Mouse (Mus musculus): ENCODE results near the gene Mical3.

Gene Mical3

DNA sequence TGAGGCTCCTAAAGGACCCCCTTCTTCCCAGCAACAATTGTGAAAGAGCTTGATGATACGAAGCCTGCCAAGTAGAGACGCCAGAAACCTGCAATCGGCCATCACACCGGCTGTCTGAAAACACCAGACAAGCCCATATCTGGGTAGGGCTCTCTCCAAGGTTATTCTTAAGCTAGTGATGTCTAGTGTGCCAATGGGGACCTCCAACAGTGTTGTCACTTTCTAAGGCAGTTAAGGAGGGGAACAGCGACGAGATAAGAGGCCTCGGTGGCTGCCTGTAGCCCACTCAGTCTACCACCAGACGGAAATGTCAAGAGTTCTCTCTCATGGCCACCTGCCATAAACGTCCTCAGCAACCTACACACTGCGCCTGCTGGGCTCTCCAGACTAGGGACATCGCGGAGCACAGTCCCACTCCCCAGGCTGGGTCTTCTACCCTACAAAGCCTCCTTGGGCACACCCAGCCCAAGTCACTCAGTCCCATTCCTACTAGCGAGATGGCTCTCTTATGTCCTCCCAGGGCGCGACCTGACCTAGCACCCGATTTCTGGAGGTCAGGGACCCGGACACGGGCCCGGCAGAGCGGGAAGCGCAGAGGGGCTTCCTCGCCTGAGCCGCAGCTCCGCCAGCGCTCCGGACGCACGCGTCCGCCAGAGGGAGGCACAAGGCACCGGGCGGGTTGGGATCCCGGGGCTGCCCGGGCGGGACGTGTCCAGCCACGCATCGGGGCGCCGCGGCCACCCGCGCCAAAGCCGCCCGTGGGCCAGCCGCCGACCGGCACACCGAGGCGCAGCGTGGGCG, 21.4 kb downstream of the Mical3 start:
- no peak for DNase-seq (ENCODE audit: low spot score)

DNA sequence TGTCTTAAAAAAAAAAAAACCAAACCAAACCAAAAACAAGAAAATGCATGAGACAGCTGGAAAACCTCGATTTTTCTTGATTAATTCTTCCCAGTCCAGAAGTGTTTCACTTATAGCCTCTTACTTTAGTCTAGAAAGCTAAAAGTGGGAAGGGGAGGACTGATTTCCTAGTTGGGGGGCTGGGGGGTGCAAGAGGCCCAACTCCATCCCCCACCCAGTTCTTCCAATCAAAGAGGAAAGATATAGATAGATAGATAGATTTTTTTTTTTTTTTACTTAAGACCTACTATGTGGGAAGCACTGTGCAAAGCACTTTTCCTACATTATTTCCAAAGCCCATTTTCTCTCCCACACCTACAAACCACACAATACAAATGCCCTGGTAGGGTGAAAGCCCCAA, 22.7 kb downstream of the Mical3 start:
- DNase-seq (ENCODE audit: low spot score), result no peak

- DNase-seq (ENCODE audit: low spot score), result no peak
Observed at GRCm38 (mm10) chr6:121106711-121107405, 23.9 kb downstream of the Mical3 start.

DNA sequence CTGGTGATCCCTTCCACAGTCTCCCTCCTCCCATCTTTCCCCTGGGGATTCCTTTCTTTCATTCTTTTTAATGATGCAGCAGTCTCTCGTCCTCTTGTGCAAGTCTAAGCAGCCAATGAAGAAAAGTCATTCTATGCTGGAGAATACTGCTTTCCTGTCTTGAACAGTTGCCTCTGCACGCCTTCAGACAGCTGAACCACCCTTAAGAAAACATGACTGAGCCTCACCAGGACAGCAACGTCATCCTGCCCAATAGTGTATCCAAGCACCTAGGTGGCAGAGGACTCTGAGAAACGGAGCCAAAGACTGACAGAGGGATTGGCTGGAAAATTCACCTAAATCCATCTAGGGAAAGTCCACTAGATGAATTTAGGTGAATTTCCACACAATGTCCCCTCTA, 25.1 kb downstream of the Mical3 start:
- no peak for DNase-seq (ENCODE audit: low spot score)

GRCm38 (mm10) chr6:121103406-121104171, 27.2 kb downstream of the Mical3 start:
- no peak for DNase-seq (ENCODE audit: low spot score)

GRCm38 (mm10) chr6:121102941-121103340, 27.9 kb downstream of the Mical3 start:
- DNase-seq (ENCODE audit: low spot score), result no peak

DNA sequence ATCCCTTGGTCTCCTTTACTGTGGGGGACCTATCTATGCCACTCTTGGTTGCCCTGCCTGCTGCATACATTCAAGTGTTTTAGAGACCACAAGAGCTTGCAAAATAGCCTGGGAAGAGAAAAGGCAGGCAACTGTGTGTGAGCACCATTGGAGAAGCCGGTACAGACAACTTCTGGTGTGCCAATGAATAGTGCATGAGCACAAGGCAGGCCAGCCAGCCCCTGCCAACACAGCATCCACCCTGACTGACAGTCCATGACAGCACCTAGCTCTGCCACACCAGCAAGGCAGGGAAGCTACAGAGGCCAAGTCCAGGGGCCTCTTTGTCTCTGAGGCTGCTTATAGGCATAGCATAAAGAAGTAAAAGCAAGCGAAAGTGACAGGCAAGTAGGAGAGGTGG, 28.7 kb downstream of the Mical3 start:
- DNase-seq (ENCODE audit: low spot score), result no peak

DNA sequence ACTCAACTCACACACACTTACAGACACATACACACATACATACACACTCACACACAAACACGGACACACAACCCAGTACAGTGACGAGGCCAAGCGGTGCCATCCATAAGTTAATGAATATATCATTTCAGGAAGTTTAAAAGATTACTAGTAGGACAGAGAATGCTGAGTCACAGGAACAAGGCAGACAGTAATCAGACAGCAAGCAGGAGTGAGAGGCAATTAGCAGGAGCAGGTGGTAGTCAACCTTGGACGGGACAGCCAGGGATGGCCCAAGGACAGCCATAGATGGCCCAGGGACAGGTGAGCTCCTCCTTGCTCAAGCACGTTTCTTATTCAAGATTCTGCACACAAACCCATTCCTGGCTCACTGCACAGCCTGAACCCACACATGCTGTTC, 29.6 kb downstream of the Mical3 start:
- no peak for DNase-seq (ENCODE audit: low spot score)

- no peak for DNase-seq (ENCODE audit: low spot score)
Observed at GRCm38 (mm10) chr6:121099831-121100230, 31.0 kb downstream of the Mical3 start.

- no peak for DNase-seq (ENCODE audit: low spot score)
Observed at GRCm38 (mm10) chr6:121099228-121099608, 31.6 kb downstream of the Mical3 start.

GRCm38 (mm10) chr6:121098511-121099227, 32.1 kb downstream of the Mical3 start:
- no peak for DNase-seq (ENCODE audit: low spot score)

- DNase-seq (ENCODE audit: low spot score), result no peak
Observed at GRCm38 (mm10) chr6:121098109-121098508, 32.7 kb downstream of the Mical3 start.

GRCm38 (mm10) chr6:121096862-121097261, 33.9 kb downstream of the Mical3 start:
- DNase-seq (ENCODE audit: low spot score), result no peak

GRCm38 (mm10) chr6:121096390-121096789, 34.4 kb downstream of the Mical3 start:
- no peak for DNase-seq (ENCODE audit: low spot score)

GRCm38 (mm10) chr6:121093662-121094408, 37.0 kb downstream of the Mical3 start:
- no peak for DNase-seq (ENCODE audit: low spot score)

DNA sequence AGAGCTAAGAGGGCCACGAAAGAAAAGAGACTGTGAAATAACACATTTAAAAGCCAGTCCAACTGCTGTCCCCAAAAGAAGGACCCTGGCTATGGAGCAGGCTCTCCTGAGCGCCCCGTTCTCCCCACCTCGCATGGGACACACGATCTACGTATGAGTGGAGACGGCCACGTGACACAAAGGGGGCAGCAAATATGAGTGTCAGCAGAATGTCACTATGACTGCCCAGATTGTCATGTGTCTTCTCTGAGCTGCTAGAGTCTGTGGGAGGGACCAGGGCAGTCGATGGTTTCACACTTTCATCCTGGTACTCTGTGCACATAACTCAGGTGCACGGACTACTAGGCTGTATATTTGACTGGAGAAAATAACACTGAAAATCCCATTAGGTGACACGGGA, 40.0 kb downstream of the Mical3 start:
- DNase-seq (ENCODE audit: low spot score), result no peak

- peak; percentile 70 for DNase-seq (ENCODE audit: low spot score)
Observed at GRCm38 (mm10) chr6:121087586-121088245, 43.1 kb downstream of the Mical3 start.

DNA sequence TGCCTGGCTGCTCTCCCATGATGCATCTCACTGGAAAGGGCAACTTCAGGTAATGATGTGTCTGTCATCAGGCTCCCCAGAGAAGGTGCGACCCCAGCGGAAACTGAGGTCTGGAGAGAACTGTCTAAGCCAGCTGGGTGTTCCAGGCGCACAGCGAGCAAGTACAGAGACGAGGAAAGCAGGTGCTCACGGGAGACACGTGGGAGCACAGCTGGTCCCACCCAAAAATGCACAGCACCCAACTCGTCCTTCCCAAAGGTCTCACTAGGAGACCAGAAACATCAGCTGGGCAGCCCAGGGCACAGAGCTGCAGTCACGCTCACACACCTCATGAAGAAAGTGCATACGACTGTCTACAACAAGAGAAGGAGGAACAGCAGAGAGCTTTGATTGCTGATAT, 43.7 kb downstream of the Mical3 start:
- DNase-seq (ENCODE audit: low spot score), result no peak

DNA sequence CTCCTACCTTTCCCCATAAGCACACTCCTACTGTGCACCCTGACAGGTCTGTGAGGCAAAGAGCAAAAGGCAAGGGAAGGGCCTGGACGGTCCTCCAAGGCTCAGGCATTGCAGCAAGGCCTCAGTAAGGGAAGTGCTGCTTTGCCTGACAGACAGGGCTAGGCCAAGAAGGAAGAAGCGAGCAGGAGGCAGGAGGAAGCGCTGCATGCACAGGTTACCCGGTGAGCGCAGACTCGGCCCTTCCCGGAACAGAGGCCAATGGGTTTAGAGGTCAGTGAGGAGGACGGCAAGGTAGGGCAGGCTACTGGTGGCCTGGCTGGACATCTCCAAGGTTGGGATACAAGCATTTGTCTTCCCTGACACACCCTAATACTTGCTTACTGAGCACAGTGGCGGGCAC, 44.6 kb downstream of the Mical3 start:
- DNase-seq (ENCODE audit: low spot score), result no peak

DNA sequence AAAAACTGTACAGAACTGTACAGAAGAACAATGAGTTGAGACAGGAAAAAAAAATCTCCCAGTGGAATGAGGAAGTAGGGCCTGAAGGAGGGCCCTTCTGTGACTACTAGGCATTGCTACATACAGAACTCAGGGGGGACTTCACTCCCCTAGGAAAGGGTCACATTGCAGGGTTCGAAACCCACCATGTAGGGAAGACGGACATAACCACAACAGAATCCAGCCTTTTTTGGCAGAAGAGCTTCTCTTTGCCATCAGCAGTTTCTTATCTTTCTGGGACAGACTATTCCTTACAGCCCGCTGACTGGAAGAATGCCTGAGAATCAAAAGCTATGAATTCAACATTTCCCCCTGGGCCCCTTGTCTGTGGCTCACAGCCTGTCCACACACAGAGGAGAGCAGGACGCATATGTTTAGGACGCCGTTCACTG, 46.7 kb downstream of the Mical3 start:
- no peak for DNase-seq (ENCODE audit: low spot score)

GRCm38 (mm10) chr6:121082094-121082473, 48.7 kb downstream of the Mical3 start:
- DNase-seq (ENCODE audit: low spot score), result no peak
